Mouse (Mus musculus) neural tube, embryonic 10.5 days (tissue): ENCODE measurements around the gene Vmn1r228.

ENCODE experiments used
- DNase-seq: peaks from one replicate; pipeline ENCODE4 v3.0.0-alpha.2; 2017; ENCODE audit warnings: low spot score; ENCODE audit errors: extremely low spot score

The Vmn1r228 gene

DNA sequence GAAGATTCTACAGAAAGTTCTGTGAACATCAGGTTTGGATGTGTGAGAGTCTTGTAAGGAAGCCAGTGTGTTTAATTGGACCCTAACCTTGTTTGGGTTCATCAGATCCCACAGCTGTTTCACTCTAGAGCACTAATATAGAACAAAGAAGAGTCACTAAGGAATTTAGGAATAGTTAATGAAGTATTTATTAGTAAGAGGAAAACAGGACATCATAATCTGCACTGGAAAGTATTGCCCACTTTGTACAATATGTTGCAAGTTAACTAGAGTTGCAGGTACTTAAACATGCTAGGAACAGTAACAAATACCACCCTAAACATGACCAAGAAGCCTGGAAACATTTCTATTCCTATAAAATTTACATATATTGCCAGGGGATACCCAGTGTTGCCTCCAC lies at the start of gene Vmn1r228:
Vmn1r228 (minus strand) TSS at position 101 of the 400 bp plus-strand sequence.
- no peak for DNase-seq

DNA sequence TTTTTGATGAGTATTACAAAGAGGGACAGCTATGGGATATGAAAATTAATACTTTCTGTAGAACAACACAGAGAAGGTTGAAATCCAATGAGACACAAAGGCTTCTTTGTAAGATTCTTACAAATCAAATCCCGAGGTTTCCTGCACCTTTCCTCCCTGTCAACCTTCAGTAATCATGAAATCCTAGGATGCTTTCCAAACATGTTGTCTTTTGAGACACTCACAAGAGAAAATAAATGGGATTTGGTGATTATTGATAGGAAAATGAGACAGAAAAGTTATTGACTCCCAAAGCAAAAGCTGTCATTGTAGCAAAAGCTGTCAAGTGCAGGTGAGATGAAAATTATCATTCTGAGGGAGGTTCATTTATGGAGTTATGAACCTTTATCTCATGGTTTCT lies 25.3 kb upstream of the Vmn1r228 start, which contains the start of gene Vmn1r229:
Vmn1r229 (plus strand) TSS at position 301 of the 400 bp plus-strand sequence.
- DNase-seq, result no peak

DNA sequence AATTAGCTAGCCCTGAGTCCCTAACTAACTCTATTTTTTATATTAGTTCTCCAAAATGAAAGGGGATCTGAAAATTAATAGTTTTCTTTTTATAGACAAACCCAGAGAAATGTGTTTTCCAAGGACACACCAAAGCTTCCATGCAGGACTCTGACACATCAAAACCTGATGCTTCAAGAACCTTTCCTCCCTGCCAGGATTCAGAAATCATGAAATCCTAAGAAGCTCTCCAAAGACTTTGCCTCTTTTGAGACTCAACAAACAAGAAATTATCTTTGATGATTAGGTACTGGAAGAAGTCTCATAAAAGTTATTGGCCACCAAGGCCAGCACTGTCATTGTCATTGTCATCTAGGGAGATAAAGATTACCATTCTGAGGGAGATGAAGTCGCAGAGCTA lies 56.4 kb downstream of the Vmn1r228 start, which contains the start of gene Vmn1r227:
Vmn1r227 (plus strand) TSS at position 301 of the 400 bp plus-strand sequence.
- DNase-seq, result no peak
